Mouse (Mus musculus) erythroblast, embryonic 14.5 days (primary cell): ENCODE results near the gene Zfp768.

ENCODE experiments used
- GATA1 ChIP-seq: IDR thresholded peaks from 2 replicates; pipeline ENCODE4 v1.6.1; 2012; ENCODE audit warnings: low read length, inconsistent platforms, mixed read lengths
- TAL1 ChIP-seq: IDR thresholded peaks from 3 replicates; pipeline ENCODE4 v1.6.1; 2012; ENCODE audit warnings: low read length, inconsistent platforms, mixed read lengths

DNA sequence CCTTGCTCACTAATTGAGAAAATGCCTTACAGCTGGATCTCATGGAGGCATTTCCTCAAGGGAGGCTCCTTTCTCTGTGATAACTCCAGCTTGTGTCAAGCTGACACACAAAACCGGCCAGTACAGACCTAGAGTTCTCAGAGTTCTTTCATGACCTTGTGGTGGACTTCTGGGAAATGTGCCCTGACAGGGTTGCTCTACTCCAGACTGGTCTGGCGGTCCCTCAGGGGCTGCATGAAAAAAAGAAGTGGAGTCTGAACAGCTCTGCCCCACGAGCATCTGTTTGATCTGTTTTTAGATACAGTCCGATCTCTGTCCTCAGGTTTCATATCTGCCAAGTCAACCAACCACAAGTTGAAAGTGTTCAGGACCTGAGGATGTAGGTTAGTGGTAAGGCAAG, 7.8 kb downstream of the Zfp768 start:
- TF ChIP-seq GATA1 (no peak), TAL1 (no peak)
